Mouse (Mus musculus) neural tube, embryonic 11.5 days (tissue): ENCODE data around the gene Gjb5. TPM values are rescaled to one million over a fixed set of nuclear protein-coding genes. Genes with fewer than 3 reads are reported as not detected.

Experiments used
- ATAC-seq: fragments of 200-750 bp; cut with Nextera tagmentation; 2 replicates; pipeline ENCODE4 v1.8.0; 2017; ENCODE audit warnings: moderate number of reproducible peaks, mild to moderate bottlenecking, moderate TSS enrichment, moderate library complexity; ENCODE audit not compliant: insufficient read depth, low FRiP score, low TSS enrichment
- DNase-seq: peaks from one replicate; pipeline ENCODE4 v3.0.0-alpha.2; 2015; ENCODE audit warnings: low spot score
- H3K27ac ChIP-seq: fragments of 300-500 bp; sonication (generic); 2 replicates; pipeline ENCODE4 v1.5.1; 2014; ENCODE audit warnings: low read depth, mild to moderate bottlenecking, low read length
- H3K27me3 ChIP-seq: fragments of 300-500 bp; sonication (generic); 2 replicates; pipeline ENCODE4 v1.6.1; 2014; ENCODE audit warnings: mild to moderate bottlenecking, low read length, mixed read lengths; ENCODE audit not compliant: control insufficient read depth, insufficient read depth
- H3K36me3 ChIP-seq: fragments of 300-500 bp; sonication (generic); 2 replicates; pipeline ENCODE4 v1.6.1; 2014; ENCODE audit warnings: mild to moderate bottlenecking, low read length, moderate library complexity, mixed read lengths; ENCODE audit not compliant: control insufficient read depth, insufficient read depth
- H3K4me1 ChIP-seq: fragments of 300-500 bp; sonication (generic); 2 replicates; pipeline ENCODE4 v1.6.1; 2014; ENCODE audit warnings: low read length, mixed read lengths; ENCODE audit not compliant: control insufficient read depth, insufficient read depth
- H3K4me2 ChIP-seq: fragments of 300-500 bp; sonication (generic); 2 replicates; pipeline ENCODE4 v1.6.1; 2014; ENCODE audit warnings: low read depth, mild to moderate bottlenecking, moderate library complexity
- H3K4me3 ChIP-seq: fragments of 300-500 bp; sonication (generic); 2 replicates; pipeline ENCODE4 v1.5.1; 2014; ENCODE audit warnings: low read depth, low read length
- H3K9ac ChIP-seq: fragments of 300-500 bp; sonication (generic); 2 replicates; pipeline ENCODE4 v1.6.1; 2014; ENCODE audit warnings: mild to moderate bottlenecking, low read length
- H3K9me3 ChIP-seq: fragments of 300-500 bp; sonication (generic); 2 replicates; pipeline ENCODE4 v1.6.1; 2016; ENCODE audit warnings: low read length; ENCODE audit not compliant: control insufficient read depth
- WGBS: fragments of 180-500 bp; shearing (Covaris S2); extraction: QIAGEN DNeasy Blood & Tissue Kit; methylation state at CpG from one replicate; pipeline ENCODE4 v1.1.7; 2014; 5-methylcytosine and 5-hydroxymethylcytosine counted together
- polyA plus RNA-seq: library from polyadenylated mRNA; unstranded; fragments of >200 nt; fragmentation: Nextera tagmentation; extraction: Ambion mirVana; gene quantifications from 2 replicates; pipeline ENCODE4 v1.2.1, GENCODE M21; 2014

Gene Gjb5
- polyA plus RNA-seq, 1 experiment from 2014 or later: 1.2 TPM

GRCm38 (mm10) chr4:127325276-127325675 lies 32.7 kb downstream of the Gjb5 start:
- WGBS: 87% methylated on average over 5 of the region's 5 CpGs
- H3K36me3 ChIP-seq: no peaks in the 10 kb centered on the region
- H3K4me3 ChIP-seq: no peak overlapping the region
- DNase-seq: no peak
- no peak overlapping the region for H3K9ac ChIP-seq
- peaks cover 20% of the 10 kb centered on the region for H3K27me3 ChIP-seq
- no peak for ATAC-seq
- no peaks in the 10 kb centered on the region for H3K4me1 ChIP-seq
- H3K27ac ChIP-seq: no peak overlapping the region
- no peaks in the 10 kb centered on the region for H3K9me3 ChIP-seq
- no peak overlapping the region for H3K4me2 ChIP-seq

GRCm38 (mm10) chr4:127324759-127325158 lies 33.2 kb downstream of the Gjb5 start:
- Histone ChIP-seq H3K27ac (no peak overlapping the region), H3K27me3 (peaks cover 15% of the 10 kb centered on the region), H3K9me3 (no peaks in the 10 kb centered on the region), H3K36me3 (no peaks in the 10 kb centered on the region), H3K4me2 (no peak overlapping the region), H3K4me3 (no peak overlapping the region), H3K4me1 (no peaks in the 10 kb centered on the region), H3K9ac (no peak overlapping the region)
- peak; percentile 90 for DNase-seq
- WGBS: 12% methylated on average over 6 of the region's 6 CpGs
- peak; percentile 50; the same call in 1 of the 2 replicates for ATAC-seq

GRCm38 (mm10) chr4:127324296-127324695 lies 33.7 kb downstream of the Gjb5 start:
- H3K4me1 ChIP-seq: no peaks in the 10 kb centered on the region
- 76% methylated on average over 10 of the region's 10 CpGs for WGBS
- no peak overlapping the region for H3K9ac ChIP-seq
- ATAC-seq (no peak), DNase-seq (no peak)
- no peak overlapping the region for H3K4me3 ChIP-seq
- H3K27me3 ChIP-seq: peaks cover 10% of the 10 kb centered on the region
- H3K9me3 ChIP-seq: no peaks in the 10 kb centered on the region
- no peak overlapping the region for H3K4me2 ChIP-seq
- no peaks in the 10 kb centered on the region for H3K36me3 ChIP-seq
- no peak overlapping the region for H3K27ac ChIP-seq

- no peak overlapping the region for H3K4me2 ChIP-seq
- H3K4me3 ChIP-seq: no peak overlapping the region
- DNase-seq: no peak
- H3K9ac ChIP-seq: no peak overlapping the region
- no peak for ATAC-seq
- no peaks in the 10 kb centered on the region for H3K4me1 ChIP-seq
- peaks cover 6% of the 10 kb centered on the region for H3K27me3 ChIP-seq
- no peak overlapping the region for H3K27ac ChIP-seq
- WGBS: 81% methylated on average over 3 of the region's 3 CpGs
- H3K9me3 ChIP-seq: no peaks in the 10 kb centered on the region
- no peaks in the 10 kb centered on the region for H3K36me3 ChIP-seq
These were observed 34.3 kb downstream of the Gjb5 start for GRCm38 (mm10) chr4:127323651-127324050.

GRCm38 (mm10) chr4:127319613-127320012 lies 38.4 kb downstream of the Gjb5 start:
- Histone ChIP-seq H3K9ac (no peak overlapping the region), H3K4me3 (no peak overlapping the region), H3K27ac (no peak overlapping the region), H3K9me3 (no peaks in the 10 kb centered on the region), H3K36me3 (no peaks in the 10 kb centered on the region), H3K27me3 (0 out of 2 replicates have a peak, but pooled peaks cover under 1% of the 10 kb centered on the region), H3K4me2 (no peak overlapping the region), H3K4me1 (no peaks in the 10 kb centered on the region)
- no peak for ATAC-seq
- peak; percentile 67 for DNase-seq
- 1% methylated on average over 3 of the region's 3 CpGs for WGBS

GRCm38 (mm10) chr4:127317143-127317542 lies 40.8 kb downstream of the Gjb5 start:
- H3K4me1 ChIP-seq: no peaks in the 10 kb centered on the region
- ATAC-seq: no peak
- 59% methylated on average over 4 of the region's 4 CpGs for WGBS
- H3K4me2 ChIP-seq: no peak overlapping the region
- no peaks in the 10 kb centered on the region for H3K9me3 ChIP-seq
- no peak overlapping the region for H3K4me3 ChIP-seq
- 0 out of 2 replicates have a peak, but pooled peaks cover 3% of the 10 kb centered on the region for H3K27me3 ChIP-seq
- DNase-seq: no peak
- H3K36me3 ChIP-seq: no peaks in the 10 kb centered on the region
- no peak overlapping the region for H3K9ac ChIP-seq
- no peak overlapping the region for H3K27ac ChIP-seq

GRCm38 (mm10) chr4:127315753-127316152 lies 42.2 kb downstream of the Gjb5 start:
- no peak overlapping the region for H3K4me2 ChIP-seq
- 87% methylated on average over 7 of the region's 8 CpGs for WGBS

GRCm38 (mm10) chr4:127314585-127314984 lies 43.4 kb downstream of the Gjb5 start:
- Histone ChIP-seq H3K4me2 (no peak overlapping the region), H3K9ac (no peak overlapping the region; the same call in 1 of the 2 replicates), H3K9me3 (no peaks in the 10 kb centered on the region), H3K4me1 (no peaks in the 10 kb centered on the region), H3K36me3 (no peaks in the 10 kb centered on the region), H3K27me3 (0 out of 2 replicates have a peak, but pooled peaks cover 3% of the 10 kb centered on the region), H3K4me3 (no peak overlapping the region), H3K27ac (no peak overlapping the region)
- ATAC-seq: no peak
- 45% methylated on average over 9 of the region's 9 CpGs for WGBS
- no peak for DNase-seq

More at GRCm38 (mm10) chr4:127315753-127316152, 42.2 kb downstream of the Gjb5 start:
- DNase-seq (no peak), ATAC-seq (no peak)
- Histone ChIP-seq H3K27me3 (0 out of 2 replicates have a peak, but pooled peaks cover 3% of the 10 kb centered on the region), H3K36me3 (no peaks in the 10 kb centered on the region), H3K9ac (no peak overlapping the region), H3K9me3 (no peaks in the 10 kb centered on the region), H3K4me1 (no peaks in the 10 kb centered on the region), H3K27ac (no peak overlapping the region), H3K4me3 (no peak overlapping the region)

- under 1% methylated on average over 25 of the region's 25 CpGs for WGBS
- H3K9ac ChIP-seq: peak within 1 kb of the TSS; percentile 51
These were observed 44.1 kb downstream of the Gjb5 start, which contains the start of gene Gja4 for GRCm38 (mm10) chr4:127313861-127314260. Gene Gja4, minus strand, starts transcription at chr4:127314039.

More at GRCm38 (mm10) chr4:127313861-127314260, 44.1 kb downstream of the Gjb5 start, which contains the start of gene Gja4:
- DNase-seq (peak; percentile 86), ATAC-seq (peak; percentile 60)
- H3K4me2 ChIP-seq: peak within 1 kb of the TSS; percentile 85
- H3K4me3 ChIP-seq: peak within 1 kb of the TSS; percentile 40
- H3K9me3 ChIP-seq: no peaks in the 10 kb centered on the region
- H3K36me3 ChIP-seq: no peaks in the 10 kb centered on the region
- H3K27ac ChIP-seq: no peak within 1 kb of the TSS
- no peaks in the 10 kb centered on the region for H3K4me1 ChIP-seq
- 0 out of 2 replicates have a peak, but pooled peaks cover 3% of the 10 kb centered on the region for H3K27me3 ChIP-seq
